Mouse (Mus musculus): ENCODE measurements around the gene Lmod2. TPM values are rescaled to one million over a fixed set of nuclear protein-coding genes. Genes with fewer than 3 reads are reported as not detected.

Lmod2 gene
- polyA plus RNA-seq, 1 experiment from 2014 or later: 0.23 TPM

DNA sequence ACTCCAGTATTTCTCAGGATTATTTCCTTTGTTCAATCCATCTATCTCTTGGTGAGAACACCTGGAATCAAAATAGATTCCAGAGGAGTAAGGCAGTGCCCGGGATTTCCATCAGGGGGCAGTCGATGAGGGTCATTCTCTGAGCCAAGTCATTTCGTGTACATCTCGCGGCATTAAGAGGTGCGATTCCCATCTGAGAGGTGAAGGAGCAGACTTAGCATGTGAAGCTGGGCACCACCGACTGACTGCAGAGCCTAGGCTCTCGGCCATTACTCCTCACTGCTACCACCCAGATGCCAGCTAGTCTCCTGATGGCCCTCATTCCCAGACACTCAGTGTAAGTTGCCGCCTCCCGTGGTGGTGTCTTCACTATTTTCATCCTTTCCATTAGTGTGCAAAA, 8.9 kb downstream of the Lmod2 start:
- Histone ChIP-seq H3K9me3 (ENCODE audit: control insufficient read depth, low read length) (no peaks in the 10 kb centered on the region), H3K27me3 (ENCODE audit: control insufficient read depth, insufficient read depth, low read length) (no peaks in the 10 kb centered on the region), H3K4me2 (ENCODE audit: low read depth) (no peak overlapping the region), H3K27ac (ENCODE audit: low read depth, low read length) (no peak overlapping the region), H3K4me1 (ENCODE audit: control insufficient read depth, insufficient read depth, low read length) (no peaks in the 10 kb centered on the region), H3K9ac (ENCODE audit: low read length) (no peak overlapping the region), H3K36me3 (ENCODE audit: control insufficient read depth, insufficient read depth, low read length) (no peaks in the 10 kb centered on the region), H3K4me3 (ENCODE audit: low read depth, low read length) (no peak overlapping the region)
- ATAC-seq (ENCODE audit: insufficient read depth, low FRiP score, low TSS enrichment) (no peak), DNase-seq (ENCODE audit: low spot score) (no peak)
- WGBS: 88% methylated on average over 10 of the region's 10 CpGs

DNA sequence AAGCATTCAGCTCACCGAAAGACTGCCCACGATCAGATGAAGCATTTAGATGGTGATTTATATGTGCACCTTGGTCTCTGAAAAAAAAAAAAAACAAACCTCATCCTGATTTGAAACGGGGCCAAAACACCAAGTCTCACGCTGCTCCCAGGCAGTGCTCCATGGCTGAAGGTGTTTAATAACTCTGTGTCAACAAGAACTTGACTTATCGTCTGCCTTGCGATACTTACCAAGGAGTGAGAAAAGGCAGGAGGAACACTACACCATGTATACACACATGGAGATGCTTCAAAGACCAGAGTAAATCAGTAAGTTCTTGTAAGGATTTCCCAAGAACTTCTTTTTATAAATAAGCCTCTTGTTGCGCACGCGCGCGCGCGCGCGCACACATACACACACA, 10.0 kb downstream of the Lmod2 start:
- Histone ChIP-seq H3K27me3 (ENCODE audit: control insufficient read depth, insufficient read depth, low read length) (no peaks in the 10 kb centered on the region), H3K4me3 (ENCODE audit: low read depth, low read length) (no peak overlapping the region), H3K9me3 (ENCODE audit: control insufficient read depth, low read length) (no peaks in the 10 kb centered on the region), H3K27ac (ENCODE audit: low read depth, low read length) (no peak overlapping the region), H3K4me1 (ENCODE audit: control insufficient read depth, insufficient read depth, low read length) (no peaks in the 10 kb centered on the region), H3K36me3 (ENCODE audit: control insufficient read depth, insufficient read depth, low read length) (no peaks in the 10 kb centered on the region), H3K4me2 (ENCODE audit: low read depth) (no peak overlapping the region), H3K9ac (ENCODE audit: low read length) (no peak overlapping the region)
- WGBS: 92% methylated on average over 15 of the region's 15 CpGs
- DNase-seq (ENCODE audit: low spot score) (no peak), ATAC-seq (ENCODE audit: insufficient read depth, low FRiP score, low TSS enrichment) (no peak)

DNA sequence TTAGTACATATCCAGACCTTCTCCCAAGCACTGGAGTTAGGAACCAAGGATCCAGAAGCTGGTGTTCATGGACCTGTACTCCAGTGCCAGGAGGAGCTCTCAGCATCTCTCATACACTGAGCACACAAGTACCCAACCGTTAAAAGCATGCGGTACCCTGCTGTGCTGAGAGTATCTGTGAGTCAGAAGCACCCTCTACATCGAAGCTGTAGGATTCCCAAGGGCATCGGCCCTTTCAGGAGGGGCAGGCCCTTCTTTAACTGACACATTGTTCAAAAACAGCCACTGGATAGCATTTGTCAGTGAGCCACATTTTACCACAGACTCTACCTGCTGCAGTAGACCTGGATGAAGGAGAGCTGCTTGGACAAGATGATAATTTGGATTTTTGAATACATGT, 10.6 kb downstream of the Lmod2 start:
- H3K4me3 ChIP-seq (ENCODE audit: low read depth, low read length): no peak overlapping the region
- no peak overlapping the region for H3K9ac ChIP-seq (ENCODE audit: low read length)
- no peak overlapping the region for H3K27ac ChIP-seq (ENCODE audit: low read depth, low read length)
- 81% methylated on average over 4 of the region's 4 CpGs for WGBS
- H3K27me3 ChIP-seq (ENCODE audit: control insufficient read depth, insufficient read depth, low read length): no peaks in the 10 kb centered on the region
- H3K4me1 ChIP-seq (ENCODE audit: control insufficient read depth, insufficient read depth, low read length): no peaks in the 10 kb centered on the region
- no peaks in the 10 kb centered on the region for H3K9me3 ChIP-seq (ENCODE audit: control insufficient read depth, low read length)
- no peak overlapping the region for H3K4me2 ChIP-seq (ENCODE audit: low read depth)
- H3K36me3 ChIP-seq (ENCODE audit: control insufficient read depth, insufficient read depth, low read length): no peaks in the 10 kb centered on the region
- ATAC-seq (ENCODE audit: insufficient read depth, low FRiP score, low TSS enrichment) (no peak), DNase-seq (ENCODE audit: low spot score) (no peak)

GRCm38 (mm10) chr6:24608682-24609081, 11.1 kb downstream of the Lmod2 start:
- Histone ChIP-seq H3K9me3 (ENCODE audit: control insufficient read depth, low read length) (no peaks in the 10 kb centered on the region), H3K4me2 (ENCODE audit: low read depth) (no peak overlapping the region), H3K9ac (ENCODE audit: low read length) (no peak overlapping the region), H3K4me3 (ENCODE audit: low read depth, low read length) (no peak overlapping the region), H3K27me3 (ENCODE audit: control insufficient read depth, insufficient read depth, low read length) (no peaks in the 10 kb centered on the region), H3K36me3 (ENCODE audit: control insufficient read depth, insufficient read depth, low read length) (no peaks in the 10 kb centered on the region), H3K27ac (ENCODE audit: low read depth, low read length) (no peak overlapping the region), H3K4me1 (ENCODE audit: control insufficient read depth, insufficient read depth, low read length) (no peaks in the 10 kb centered on the region)
- 93% methylated on average over 3 of the region's 3 CpGs for WGBS
- ATAC-seq (ENCODE audit: insufficient read depth, low FRiP score, low TSS enrichment) (no peak), DNase-seq (ENCODE audit: low spot score) (no peak)

DNA sequence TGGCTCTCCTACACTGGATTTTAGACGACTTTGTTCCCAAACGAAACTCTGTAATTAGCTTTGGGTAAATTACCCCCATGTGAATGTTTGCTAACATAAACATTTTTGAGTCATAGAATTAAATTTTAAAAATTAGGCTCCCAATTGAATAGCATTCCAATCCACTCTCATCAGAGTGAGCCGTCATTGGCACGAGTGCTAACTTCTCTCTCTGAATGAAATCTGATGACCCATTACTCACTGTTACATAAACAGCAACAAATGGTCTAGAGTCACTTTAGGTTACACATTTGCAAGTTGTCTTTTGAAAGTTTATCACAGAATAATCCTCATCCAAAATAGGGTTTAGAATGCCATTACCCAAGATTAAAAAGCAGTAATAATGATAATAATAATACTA, 12.0 kb downstream of the Lmod2 start:
- no peak for DNase-seq (ENCODE audit: low spot score)
- no peak overlapping the region for H3K4me2 ChIP-seq (ENCODE audit: low read depth)
- H3K27me3 ChIP-seq (ENCODE audit: control insufficient read depth, insufficient read depth, low read length): no peaks in the 10 kb centered on the region
- 68% methylated on average over 4 of the region's 4 CpGs for WGBS
- H3K9ac ChIP-seq (ENCODE audit: low read length): no peak overlapping the region
- H3K4me1 ChIP-seq (ENCODE audit: control insufficient read depth, insufficient read depth, low read length): no peaks in the 10 kb centered on the region
- no peak for ATAC-seq (ENCODE audit: insufficient read depth, low FRiP score, low TSS enrichment)
- H3K27ac ChIP-seq (ENCODE audit: low read depth, low read length): no peak overlapping the region
- no peaks in the 10 kb centered on the region for H3K9me3 ChIP-seq (ENCODE audit: control insufficient read depth, low read length)
- no peaks in the 10 kb centered on the region for H3K36me3 ChIP-seq (ENCODE audit: control insufficient read depth, insufficient read depth, low read length)
- no peak overlapping the region for H3K4me3 ChIP-seq (ENCODE audit: low read depth, low read length)

GRCm38 (mm10) chr6:24610358-24610757, 12.8 kb downstream of the Lmod2 start:
- ATAC-seq (ENCODE audit: insufficient read depth, low FRiP score, low TSS enrichment) (no peak), DNase-seq (ENCODE audit: low spot score) (no peak)
- Histone ChIP-seq H3K9ac (ENCODE audit: low read length) (no peak overlapping the region), H3K27ac (ENCODE audit: low read depth, low read length) (no peak overlapping the region), H3K9me3 (ENCODE audit: control insufficient read depth, low read length) (no peaks in the 10 kb centered on the region), H3K4me2 (ENCODE audit: low read depth) (no peak overlapping the region), H3K4me3 (ENCODE audit: low read depth, low read length) (no peak overlapping the region), H3K36me3 (ENCODE audit: control insufficient read depth, insufficient read depth, low read length) (no peaks in the 10 kb centered on the region), H3K27me3 (ENCODE audit: control insufficient read depth, insufficient read depth, low read length) (no peaks in the 10 kb centered on the region), H3K4me1 (ENCODE audit: control insufficient read depth, insufficient read depth, low read length) (no peaks in the 10 kb centered on the region)
- 85% methylated on average over 4 of the region's 4 CpGs for WGBS

DNA sequence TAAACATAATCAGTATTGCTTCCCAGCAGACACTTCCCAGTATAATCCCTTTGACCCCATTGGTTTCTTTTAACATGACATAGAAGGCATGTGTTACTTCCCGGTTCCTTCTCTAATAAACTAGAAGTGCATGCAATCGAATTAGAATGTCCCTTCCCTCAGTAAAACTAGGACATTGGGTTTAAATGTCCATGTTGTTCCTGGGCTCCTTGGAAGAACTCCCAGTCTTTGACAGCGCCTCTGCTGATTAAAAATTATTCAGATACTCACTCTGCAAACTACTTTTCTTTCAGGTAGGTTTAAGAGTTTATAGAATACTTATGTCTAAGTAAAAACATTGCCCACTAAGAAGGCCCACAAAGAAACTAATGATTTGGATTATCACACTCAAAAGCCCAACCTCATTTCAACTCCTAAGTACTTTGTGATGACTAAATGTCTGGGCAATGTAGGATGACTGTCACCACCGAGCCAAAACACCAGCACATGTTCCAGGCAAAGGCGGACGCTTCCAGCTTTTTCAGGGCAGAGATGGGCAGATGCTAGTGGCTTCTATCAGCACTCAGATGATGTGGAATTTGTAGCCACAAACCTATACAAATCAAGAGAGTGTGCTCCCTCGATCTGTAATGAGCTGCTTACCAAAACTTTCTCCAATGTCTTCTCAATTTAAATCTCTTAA, 14.7 kb downstream of the Lmod2 start:
- Histone ChIP-seq H3K4me3 (ENCODE audit: low read depth, low read length) (no peak overlapping the region), H3K9me3 (ENCODE audit: control insufficient read depth, low read length) (no peaks in the 10 kb centered on the region), H3K36me3 (ENCODE audit: control insufficient read depth, insufficient read depth, low read length) (no peaks in the 10 kb centered on the region; the same call in 1 of the 2 replicates), H3K27ac (ENCODE audit: low read depth, low read length) (no peak overlapping the region), H3K9ac (ENCODE audit: low read length) (no peak overlapping the region), H3K27me3 (ENCODE audit: control insufficient read depth, insufficient read depth, low read length) (no peaks in the 10 kb centered on the region), H3K4me2 (ENCODE audit: low read depth) (no peak overlapping the region), H3K4me1 (ENCODE audit: control insufficient read depth, insufficient read depth, low read length) (no peaks in the 10 kb centered on the region)
- no peak for ATAC-seq (ENCODE audit: insufficient read depth, low FRiP score, low TSS enrichment)
- WGBS: 90% methylated on average over 7 of the region's 7 CpGs
- DNase-seq (ENCODE audit: low spot score): no peak

GRCm38 (mm10) chr6:24613346-24613745, 15.8 kb downstream of the Lmod2 start:
- H3K27me3 ChIP-seq (ENCODE audit: control insufficient read depth, insufficient read depth, low read length): no peaks in the 10 kb centered on the region
- no peaks in the 10 kb centered on the region; the same call in 1 of the 2 replicates for H3K36me3 ChIP-seq (ENCODE audit: control insufficient read depth, insufficient read depth, low read length)
- no peaks in the 10 kb centered on the region for H3K4me1 ChIP-seq (ENCODE audit: control insufficient read depth, insufficient read depth, low read length)
- H3K4me2 ChIP-seq (ENCODE audit: low read depth): no peak overlapping the region
- 97% methylated on average over 6 of the region's 6 CpGs for WGBS
- H3K4me3 ChIP-seq (ENCODE audit: low read depth, low read length): no peak overlapping the region
- H3K9ac ChIP-seq (ENCODE audit: low read length): no peak overlapping the region
- no peak for ATAC-seq (ENCODE audit: insufficient read depth, low FRiP score, low TSS enrichment)
- no peak for DNase-seq (ENCODE audit: low spot score)
- no peaks in the 10 kb centered on the region for H3K9me3 ChIP-seq (ENCODE audit: control insufficient read depth, low read length)
- no peak overlapping the region for H3K27ac ChIP-seq (ENCODE audit: low read depth, low read length)

GRCm38 (mm10) chr6:24613918-24614317, 16.4 kb downstream of the Lmod2 start:
- H3K4me1 ChIP-seq (ENCODE audit: control insufficient read depth, insufficient read depth, low read length): no peaks in the 10 kb centered on the region
- no peak overlapping the region for H3K4me2 ChIP-seq (ENCODE audit: low read depth)
- WGBS: 80% methylated on average over 4 of the region's 4 CpGs
- ATAC-seq (ENCODE audit: insufficient read depth, low FRiP score, low TSS enrichment) (no peak), DNase-seq (ENCODE audit: low spot score) (no peak)
- H3K9me3 ChIP-seq (ENCODE audit: control insufficient read depth, low read length): no peaks in the 10 kb centered on the region
- no peak overlapping the region for H3K4me3 ChIP-seq (ENCODE audit: low read depth, low read length)
- no peaks in the 10 kb centered on the region; the same call in 1 of the 2 replicates for H3K36me3 ChIP-seq (ENCODE audit: control insufficient read depth, insufficient read depth, low read length)
- H3K9ac ChIP-seq (ENCODE audit: low read length): no peak overlapping the region
- no peaks in the 10 kb centered on the region for H3K27me3 ChIP-seq (ENCODE audit: control insufficient read depth, insufficient read depth, low read length)
- H3K27ac ChIP-seq (ENCODE audit: low read depth, low read length): no peak overlapping the region

Measured in neural tube, embryonic 11.5 days (tissue).